Mouse (Mus musculus): ENCODE measurements around the gene Gabrb3.

DNA sequence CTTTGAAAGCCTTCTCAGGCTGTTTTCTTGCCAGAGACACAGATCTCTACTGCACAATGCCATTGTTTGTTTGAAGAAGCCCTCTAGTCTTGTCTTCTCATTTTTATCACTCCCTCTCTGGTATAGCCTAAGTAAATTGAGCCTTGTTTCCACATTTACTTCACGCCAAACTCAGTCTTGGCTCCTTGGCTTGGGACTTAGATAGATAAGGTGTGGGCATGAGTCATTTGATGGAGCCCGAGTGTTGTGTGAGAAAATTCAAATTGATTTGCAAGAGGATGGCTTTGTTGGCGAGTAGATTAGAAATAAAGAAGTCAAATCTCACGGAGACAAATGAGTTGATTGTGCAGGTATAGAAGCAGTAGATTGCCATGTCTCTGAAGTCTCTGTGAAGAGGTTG lies 204.2 kb downstream of the Gabrb3 start:
- TF ChIP-seq CTCF (IDR thresholded peaks at IDR 0.05; ENCODE audit: insufficient read depth, low read depth, low read length) (no peak), POLR2A (IDR thresholded peaks at IDR 0.05; ENCODE audit: insufficient read depth, low read depth, low read length) (no peak)
